Mouse (Mus musculus) brown adipose tissue, adult 24 weeks (tissue): ENCODE measurements at regions not wholly inside any gene's neighbourhood (a gene's known extent, or its start where the extent isn't known, plus 50 kb on each side); places are given as distances from the start of the nearest gene placed in this dataset.
A peak's percentile ranks its signal among the peaks of the same experiment; 100 is the strongest.

Experiments
- H3K27ac ChIP-seq: fragments of 200-500 bp; replicated peaks from 2 replicates; pipeline ENCODE4 v1.5.1; 2012; ENCODE audit warnings: low read depth, mild to moderate bottlenecking, low read length
- H3K4me1 ChIP-seq: fragments of 200-500 bp; 2 replicates; pipeline ENCODE4 v1.6.1; 2012; ENCODE audit warnings: low read length, mixed read lengths; ENCODE audit not compliant: control insufficient read depth, insufficient read depth, insufficient read length
- H3K4me3 ChIP-seq: fragments of 200-500 bp; 2 replicates; pipeline ENCODE4 v1.5.1; 2012; ENCODE audit warnings: low read depth, mild to moderate bottlenecking, low read length, moderate library complexity; ENCODE audit not compliant: insufficient read depth

DNA sequence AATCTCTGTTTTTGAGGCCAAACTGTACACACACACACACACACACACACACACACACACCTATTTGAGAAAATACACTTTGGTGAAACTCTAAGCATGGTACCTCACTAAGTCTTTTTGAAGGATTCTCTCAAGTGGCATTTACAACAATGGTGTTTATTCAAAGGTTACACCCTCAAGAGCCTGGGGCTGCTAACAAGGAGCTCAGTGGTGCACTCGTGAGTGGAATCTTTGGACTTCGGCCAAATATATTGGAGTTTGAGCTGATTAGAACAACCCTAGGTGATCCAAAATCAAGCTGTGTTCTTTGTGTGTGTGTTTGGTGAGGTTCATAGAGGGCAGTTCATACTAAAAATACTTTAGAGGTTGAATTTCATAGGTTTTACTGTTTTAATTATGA, 147.6 kb upstream of the Fn1 start:
- Histone ChIP-seq H3K27ac (no peak overlapping the region), H3K4me1 (no peaks in the 10 kb centered on the region)

GRCm38 (mm10) chr1:71798636-71799035, 145.6 kb upstream of the Fn1 start:
- Histone ChIP-seq H3K4me3 (no peak overlapping the region), H3K27ac (no peak overlapping the region), H3K4me1 (no peaks in the 10 kb centered on the region)

More for the DNA sequence above, 147.6 kb upstream of the Fn1 start:
- no peak overlapping the region for H3K4me3 ChIP-seq

GRCm38 (mm10) chr1:71788408-71788807, 135.4 kb upstream of the Fn1 start:
- no peak overlapping the region for H3K4me3 ChIP-seq
- no peak overlapping the region for H3K27ac ChIP-seq
- H3K4me1 ChIP-seq: no peaks in the 10 kb centered on the region

- H3K27ac ChIP-seq: no peak overlapping the region
- H3K4me3 ChIP-seq: no peak overlapping the region
- H3K4me1 ChIP-seq: no peaks in the 10 kb centered on the region
These were observed 131.9 kb upstream of the Fn1 start for GRCm38 (mm10) chr1:71784880-71785279.

- Histone ChIP-seq H3K4me1 (no peaks in the 10 kb centered on the region), H3K4me3 (no peak overlapping the region), H3K27ac (no peak overlapping the region)
These were observed 125.3 kb upstream of the Fn1 start for GRCm38 (mm10) chr1:71778292-71778691.

DNA sequence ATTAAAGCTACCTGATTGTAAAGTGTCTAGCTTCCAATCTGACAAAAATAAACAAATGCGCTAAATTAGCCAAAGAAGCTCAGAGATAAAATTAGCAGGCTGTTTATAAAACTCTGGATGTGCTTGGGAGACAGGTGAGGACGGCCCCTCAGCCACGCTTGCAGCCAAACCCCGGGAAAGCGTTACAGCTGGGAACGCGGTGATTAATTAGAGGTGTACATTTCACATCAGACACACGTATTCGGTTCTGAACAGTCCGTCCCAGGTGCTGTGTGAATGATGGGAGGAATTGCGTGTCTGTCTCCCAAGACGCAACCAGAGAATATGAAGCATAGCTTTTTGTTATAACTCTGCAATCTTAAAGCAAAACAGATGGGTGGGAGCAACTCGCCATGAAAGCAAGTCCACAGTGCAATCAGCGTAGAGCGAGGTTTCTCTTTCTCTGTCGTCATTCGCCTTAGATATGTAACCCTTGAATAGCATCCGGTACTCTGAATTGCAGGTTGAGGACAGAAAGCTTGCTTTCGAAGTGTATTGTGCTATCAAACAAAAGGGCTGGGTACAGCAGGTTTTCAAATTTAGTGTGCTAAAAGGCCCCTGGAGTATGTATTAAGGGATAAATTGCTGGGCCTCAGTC, 123.0 kb upstream of the Fn1 start:
- Histone ChIP-seq H3K27ac (no peak overlapping the region), H3K4me1 (no peaks in the 10 kb centered on the region), H3K4me3 (peak overlapping the region; percentile 33; the same call in 1 of the 2 replicates)

- H3K27ac ChIP-seq: no peak overlapping the region
These were observed 119.5 kb upstream of the Fn1 start for GRCm38 (mm10) chr1:71772526-71772925.

DNA sequence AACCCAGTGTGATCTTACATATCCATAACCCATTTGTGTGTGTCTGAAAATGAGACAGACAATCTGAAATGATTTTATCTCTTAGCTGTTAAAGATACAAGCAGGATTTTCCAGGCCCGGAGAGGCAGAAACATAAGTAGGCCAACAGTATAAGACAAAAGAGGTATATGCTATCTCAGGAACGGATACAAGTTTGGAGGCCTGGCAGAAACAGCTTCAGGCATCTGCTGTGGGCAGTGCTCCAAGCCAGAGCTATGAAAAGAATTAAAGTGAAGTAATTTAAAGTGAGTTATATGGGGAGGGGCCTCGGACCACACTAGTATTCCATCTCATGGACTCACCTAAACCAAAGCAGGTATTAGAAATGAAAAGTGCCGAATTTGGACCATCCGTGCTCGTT, 118.8 kb upstream of the Fn1 start:
- no peak overlapping the region for H3K27ac ChIP-seq
- H3K4me3 ChIP-seq: no peak overlapping the region
- H3K4me1 ChIP-seq: no peaks in the 10 kb centered on the region

More at GRCm38 (mm10) chr1:71772526-71772925, 119.5 kb upstream of the Fn1 start:
- Histone ChIP-seq H3K4me3 (no peak overlapping the region), H3K4me1 (no peaks in the 10 kb centered on the region)

GRCm38 (mm10) chr1:71769595-71769994, 116.6 kb upstream of the Fn1 start:
- Histone ChIP-seq H3K4me1 (no peaks in the 10 kb centered on the region), H3K4me3 (no peak overlapping the region), H3K27ac (no peak overlapping the region)

GRCm38 (mm10) chr1:71767705-71768104, 114.7 kb upstream of the Fn1 start:
- H3K4me3 ChIP-seq: no peak overlapping the region
- H3K4me1 ChIP-seq: no peaks in the 10 kb centered on the region
- H3K27ac ChIP-seq: no peak overlapping the region

GRCm38 (mm10) chr1:71767076-71767475, 114.1 kb upstream of the Fn1 start:
- no peak overlapping the region for H3K4me3 ChIP-seq
- no peak overlapping the region for H3K27ac ChIP-seq
- H3K4me1 ChIP-seq: no peaks in the 10 kb centered on the region

GRCm38 (mm10) chr1:71764951-71765350, 112.0 kb upstream of the Fn1 start:
- Histone ChIP-seq H3K4me3 (no peak overlapping the region), H3K27ac (no peak overlapping the region), H3K4me1 (no peaks in the 10 kb centered on the region)

GRCm38 (mm10) chr1:71763530-71763929, 110.5 kb upstream of the Fn1 start:
- H3K4me1 ChIP-seq: no peaks in the 10 kb centered on the region
- H3K27ac ChIP-seq: no peak overlapping the region
- H3K4me3 ChIP-seq: no peak overlapping the region

DNA sequence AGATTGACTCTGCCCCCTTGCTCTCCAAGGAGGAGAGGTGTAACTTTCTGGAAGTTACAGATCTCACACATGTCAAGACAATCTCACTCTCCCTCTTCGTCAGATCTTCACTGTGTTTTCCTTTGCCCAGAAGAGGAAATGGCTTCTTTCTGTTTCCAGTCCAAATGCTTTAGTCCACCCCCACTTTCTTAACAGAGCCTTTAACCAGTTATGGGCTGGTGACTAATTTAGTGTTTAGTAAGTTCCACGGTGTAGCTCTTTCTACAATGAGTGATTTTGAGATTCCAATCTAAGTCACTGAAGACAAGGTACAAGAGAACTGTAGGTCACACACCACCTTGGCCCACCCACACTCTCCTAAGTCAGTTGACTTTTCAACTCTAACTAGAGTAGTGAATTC, 107.3 kb upstream of the Fn1 start:
- H3K4me3 ChIP-seq: no peak overlapping the region
- no peak overlapping the region for H3K27ac ChIP-seq
- H3K4me1 ChIP-seq: no peaks in the 10 kb centered on the region

DNA sequence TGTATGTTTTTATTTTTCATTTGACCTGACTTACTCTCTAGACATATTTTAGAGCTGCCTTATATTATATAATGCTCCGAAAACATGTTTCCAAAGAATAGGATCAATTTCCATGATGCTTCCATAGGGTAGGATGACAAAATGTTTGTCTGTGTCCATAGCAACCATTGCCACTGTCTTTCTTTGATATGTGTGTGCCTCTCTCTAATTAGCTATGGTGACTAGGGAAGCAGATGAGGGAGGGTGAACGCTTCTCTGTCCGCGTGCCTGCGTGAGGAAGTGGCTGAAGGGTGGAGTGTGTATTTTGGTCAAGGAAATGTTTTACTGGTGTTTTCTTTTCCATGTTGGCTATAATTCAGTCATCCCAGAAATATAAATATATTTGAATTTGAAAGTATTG, 104.2 kb upstream of the Fn1 start:
- Histone ChIP-seq H3K4me1 (no peaks in the 10 kb centered on the region), H3K27ac (no peak overlapping the region)

GRCm38 (mm10) chr1:71756159-71756558, 103.2 kb upstream of the Fn1 start:
- Histone ChIP-seq H3K4me1 (no peaks in the 10 kb centered on the region), H3K4me3 (no peak overlapping the region), H3K27ac (no peak overlapping the region)

More for the DNA sequence above, 104.2 kb upstream of the Fn1 start:
- H3K4me3 ChIP-seq: no peak overlapping the region
